Mouse (Mus musculus) frontal cortex, postnatal 36 days (tissue): ENCODE results near the gene Gm12830.

Experiments
- DNase-seq, 2 experiments: peaks; one replicate each; pipeline ENCODE4 v3.0.0; 2022; ENCODE audit warnings: low spot score in 2 of 2

Gene Gm12830

DNA sequence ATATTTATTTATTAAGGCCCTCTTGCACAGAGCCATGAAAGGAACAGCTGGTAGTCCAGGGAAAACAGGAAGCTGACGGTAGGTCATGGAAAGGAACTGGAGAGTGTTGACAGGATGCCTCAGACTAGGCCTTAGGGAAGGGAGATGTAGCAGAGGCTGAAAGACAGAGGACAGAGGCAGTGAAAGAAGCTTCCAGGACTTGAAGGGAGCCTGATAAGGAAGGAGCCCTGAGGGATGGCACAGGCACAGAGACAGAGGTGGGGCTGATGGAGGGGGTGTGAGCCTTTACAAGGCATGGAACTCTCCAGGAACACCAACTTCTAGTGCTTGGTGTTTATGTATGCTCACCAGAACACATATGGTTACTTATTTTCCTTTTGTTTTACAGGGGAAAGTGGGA, 23.1 kb downstream of the Gm12830 start:
- no peak for DNase-seq

DNA sequence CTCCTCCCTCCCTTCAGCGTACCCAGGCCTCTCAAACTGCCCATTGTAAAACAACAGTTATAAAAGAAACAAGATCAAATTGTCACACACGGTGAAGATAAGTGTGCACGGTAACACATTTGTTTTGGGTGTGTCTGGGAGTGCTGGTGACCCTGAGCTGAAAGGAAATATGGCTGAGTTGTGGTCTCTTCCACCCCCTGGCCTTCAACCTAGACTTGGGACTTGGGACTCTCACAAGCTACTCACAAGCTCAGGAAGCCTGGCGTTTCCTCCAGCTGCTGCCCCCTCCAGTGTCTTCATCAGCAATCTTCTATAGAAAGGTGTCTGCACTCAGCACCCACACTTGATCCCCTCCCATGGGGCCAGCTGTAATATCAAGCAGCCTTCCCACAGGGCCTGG, 24.1 kb downstream of the Gm12830 start:
- no peak for DNase-seq

DNA sequence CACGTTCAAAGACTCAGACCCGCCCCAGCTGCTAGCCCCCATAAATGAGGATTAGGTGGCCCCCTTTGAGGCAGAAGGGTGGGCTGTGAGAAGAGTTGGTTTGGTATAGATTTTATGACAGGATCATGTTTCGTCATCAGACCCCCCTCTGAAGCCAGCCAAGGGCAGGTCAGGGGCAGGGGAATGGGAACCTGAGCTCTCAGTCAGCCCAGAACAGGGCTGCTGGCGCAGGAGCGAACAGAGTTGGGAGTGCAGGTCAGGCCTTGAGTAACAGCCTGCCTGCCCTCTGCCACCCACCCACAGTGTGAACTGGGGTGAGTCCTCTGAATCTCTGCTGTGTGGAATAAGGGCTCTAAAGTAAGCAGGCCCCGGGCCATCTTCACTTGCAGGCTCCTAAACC, 25.2 kb downstream of the Gm12830 start:
- no peak for DNase-seq

DNA sequence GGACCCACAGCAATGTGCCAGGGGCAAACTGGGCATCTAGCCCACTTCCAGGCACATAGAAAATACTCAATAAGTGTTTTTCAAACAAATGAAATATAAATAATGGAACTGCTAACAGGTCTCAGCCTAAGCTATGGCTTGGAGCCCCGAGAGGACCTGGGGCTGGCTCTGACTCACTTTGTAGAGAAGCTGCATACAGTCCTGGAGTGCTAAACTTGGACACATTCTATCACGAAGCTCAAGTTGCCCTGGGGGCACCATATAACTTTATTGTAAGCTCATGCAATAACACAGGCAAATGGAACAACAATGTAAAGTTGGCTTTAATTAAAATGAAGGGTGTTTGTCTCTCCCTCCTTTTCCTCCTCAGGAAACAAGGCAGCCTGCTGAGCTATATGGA, 32.4 kb downstream of the Gm12830 start:
- no peak for DNase-seq

DNA sequence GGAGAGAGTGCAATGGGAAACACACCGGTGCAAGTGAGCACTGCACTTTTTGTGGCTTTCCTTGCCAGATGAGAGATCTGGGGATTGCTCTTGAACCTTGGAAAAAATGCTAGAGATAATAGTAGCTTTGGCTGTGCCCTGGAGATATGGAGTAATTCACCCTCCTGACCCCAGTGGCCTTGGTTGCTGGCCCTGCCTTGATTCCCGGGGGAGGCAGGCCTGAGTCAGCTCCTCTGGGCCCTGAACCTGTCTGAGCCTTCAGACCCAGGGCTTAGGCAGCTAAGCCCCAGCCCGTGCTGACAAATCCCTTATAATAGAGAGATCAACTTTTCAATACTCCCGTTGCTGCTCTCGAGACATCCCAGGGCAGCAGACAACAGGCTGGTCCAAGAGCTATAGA, 36.9 kb downstream of the Gm12830 start:
- no peak for DNase-seq

DNA sequence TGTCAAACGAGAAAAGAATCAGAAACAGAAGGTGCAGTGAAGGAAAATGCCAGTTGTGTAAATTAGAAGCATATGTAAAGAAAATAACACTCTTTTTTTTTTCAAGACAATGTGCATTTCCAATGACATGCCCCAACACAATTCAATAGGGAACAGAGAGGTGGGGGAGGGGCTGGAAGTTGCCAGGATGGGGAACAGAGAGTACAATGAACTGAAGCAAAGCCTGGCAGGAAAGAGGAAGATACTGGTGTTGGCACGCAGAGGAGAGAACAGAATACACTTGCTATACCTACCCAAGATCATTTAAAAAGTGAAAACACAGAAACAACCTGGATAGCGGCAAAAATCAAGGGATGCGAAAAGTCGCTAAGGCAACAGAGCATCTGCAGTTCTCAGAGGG, 41.6 kb downstream of the Gm12830 start:
- no peak for DNase-seq

DNA sequence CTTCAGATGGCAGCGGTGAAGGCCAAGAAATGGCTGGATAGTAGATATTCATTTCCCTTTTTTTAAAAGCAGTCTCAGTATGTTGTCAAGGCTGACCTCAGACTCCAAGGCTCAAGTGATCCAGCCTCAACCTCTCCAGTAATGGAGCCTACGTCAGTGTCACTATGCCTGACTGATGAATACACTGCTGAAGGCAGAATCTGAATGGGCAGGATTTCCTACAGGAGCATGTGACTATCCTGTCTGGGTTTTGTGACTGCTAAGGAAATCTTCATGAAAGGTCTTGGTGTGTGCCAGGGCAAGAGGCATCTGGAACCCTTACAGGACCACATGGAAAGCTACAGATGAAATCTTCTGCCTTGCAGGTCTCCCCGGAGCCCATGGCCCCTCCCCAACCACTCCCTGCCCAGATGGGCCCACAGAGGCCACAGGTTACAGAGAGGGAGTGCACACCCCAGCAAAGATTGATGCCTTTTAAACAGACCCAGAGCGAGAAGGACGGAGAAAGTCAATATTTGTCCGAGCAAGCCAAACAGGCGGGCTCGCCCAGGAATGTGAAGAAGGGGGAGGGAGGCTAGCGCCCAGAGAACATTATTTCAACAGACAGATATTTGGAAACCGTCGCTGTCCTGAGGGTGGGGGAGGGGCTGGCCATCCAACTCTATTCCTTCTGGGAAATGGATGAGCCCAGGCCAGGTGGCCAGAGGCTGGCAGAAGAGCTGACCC, 48.4 kb downstream of the Gm12830 start:
- no peak for DNase-seq

DNA sequence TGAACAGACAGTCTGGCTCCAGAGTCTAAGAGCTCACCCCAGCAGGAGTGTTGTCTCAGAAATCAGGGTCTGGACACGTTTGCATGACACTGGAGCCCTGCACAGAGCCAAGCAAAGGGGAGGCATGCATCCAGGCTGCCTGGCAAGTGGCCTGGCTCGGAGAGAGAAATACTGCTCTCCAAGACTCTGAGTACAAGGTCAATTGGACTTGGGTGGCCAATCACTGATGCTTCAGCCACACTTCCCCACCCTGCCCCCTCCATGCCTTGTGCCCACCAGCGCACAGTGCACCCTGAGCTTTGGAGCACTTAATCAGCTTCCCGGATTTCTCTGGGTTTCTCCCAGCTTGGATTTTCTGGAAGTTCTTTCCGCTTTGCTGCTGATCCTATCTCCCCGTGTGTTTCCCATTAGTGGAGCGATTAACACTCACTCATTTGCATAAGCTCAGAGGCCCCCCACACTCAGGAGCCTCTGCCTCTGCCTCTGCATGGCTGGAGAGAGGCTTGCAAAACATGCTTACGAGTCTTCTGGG, 55.0 kb downstream of the Gm12830 start:
- DNase-seq, result no peak

DNA sequence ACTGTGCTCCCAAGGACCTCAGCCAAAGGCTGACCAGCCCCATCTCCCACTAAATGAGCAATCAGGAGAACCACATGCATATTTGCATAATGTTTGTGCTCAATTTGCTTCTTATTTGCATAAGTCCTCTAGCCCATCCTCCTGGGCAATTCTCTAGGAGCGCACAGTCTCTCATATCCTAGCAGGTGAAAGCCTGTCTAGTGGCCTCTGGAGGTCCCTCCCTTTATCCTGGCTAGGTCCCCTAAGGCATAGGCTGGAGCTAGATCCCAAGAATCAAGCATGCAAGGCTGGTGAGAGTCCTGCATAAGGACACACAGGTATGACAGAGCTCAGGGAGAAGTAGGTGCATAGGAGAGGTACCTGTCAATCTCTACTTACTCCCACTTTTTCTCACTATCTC, 60.7 kb downstream of the Gm12830 start:
- DNase-seq, result no peak

DNA sequence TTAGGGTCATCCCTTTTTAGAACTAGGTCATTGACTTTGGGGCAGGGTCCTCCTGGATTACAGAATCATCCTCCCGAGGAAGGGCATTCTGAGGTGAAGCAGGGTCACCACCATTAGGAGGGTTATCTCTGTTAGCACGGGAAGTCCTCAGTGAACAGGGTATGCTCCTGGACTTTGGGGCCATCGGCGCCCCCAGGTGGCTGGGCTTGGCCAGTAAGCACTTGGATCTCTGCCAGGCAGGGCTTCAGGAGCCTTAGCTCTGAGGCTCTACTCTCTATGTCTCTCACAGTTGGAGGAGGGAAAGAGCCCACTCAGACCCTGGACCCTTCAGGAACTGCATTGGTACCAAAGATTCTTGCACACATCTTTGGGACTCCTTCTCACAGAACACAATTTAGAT, 76.3 kb downstream of the Gm12830 start:
- no peak for DNase-seq

DNA sequence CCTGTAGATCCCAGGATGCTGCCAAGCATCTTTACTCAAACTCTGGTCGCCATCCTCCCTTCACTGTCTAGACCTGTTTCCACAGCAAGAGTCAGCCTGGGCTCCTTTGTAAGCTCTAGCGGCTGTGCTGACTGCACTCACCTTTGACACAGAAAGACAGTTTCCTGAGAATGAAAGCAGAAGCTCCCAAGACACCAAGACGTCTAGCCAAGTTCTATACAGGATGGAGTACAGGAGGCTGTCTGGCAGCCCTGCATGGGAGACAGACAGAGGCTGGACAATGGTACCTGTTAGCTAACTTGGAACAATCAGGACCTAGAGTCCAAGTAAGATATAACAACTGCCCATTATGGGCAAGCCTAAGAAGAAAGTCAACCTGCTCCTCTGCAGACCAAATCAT, 78.4 kb downstream of the Gm12830 start:
- no peak for DNase-seq

DNA sequence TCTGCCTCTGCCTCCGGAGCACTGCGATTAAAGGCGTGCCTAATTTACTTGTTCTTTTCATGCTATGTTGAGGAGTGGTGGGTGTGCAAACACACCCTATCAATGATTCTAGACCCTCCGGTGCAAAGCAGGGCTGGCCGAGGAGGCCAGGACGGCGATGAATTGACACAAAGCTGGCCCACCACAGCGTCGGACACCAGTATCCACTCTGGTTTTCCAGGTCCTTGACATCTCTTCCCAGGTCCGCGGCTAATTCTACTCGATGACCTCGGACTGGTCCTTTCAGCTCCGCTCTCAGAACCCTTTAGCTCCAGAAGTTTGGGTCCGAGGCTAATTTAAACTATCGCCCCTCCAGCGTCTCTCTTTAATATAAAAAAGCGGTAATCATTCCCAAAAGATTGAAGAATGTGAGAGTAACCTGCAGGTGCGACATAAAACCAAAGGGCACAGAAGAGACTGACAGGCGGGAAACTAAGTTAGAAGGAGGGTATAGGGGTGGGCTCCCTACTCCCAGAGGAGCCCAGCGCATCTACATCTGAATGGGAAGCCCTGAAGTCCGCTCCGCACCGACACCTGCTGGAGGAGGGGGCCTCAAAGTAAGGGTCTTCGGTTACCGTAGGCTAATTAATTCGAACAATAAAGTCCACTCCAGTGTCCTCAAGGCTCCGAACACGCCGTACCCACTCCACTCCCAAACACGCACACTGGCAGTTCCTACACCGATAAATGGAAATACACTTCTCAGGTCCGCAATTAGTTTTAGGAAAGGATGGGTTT, 79.5 kb downstream of the Gm12830 start:
- no peak for DNase-seq

DNA sequence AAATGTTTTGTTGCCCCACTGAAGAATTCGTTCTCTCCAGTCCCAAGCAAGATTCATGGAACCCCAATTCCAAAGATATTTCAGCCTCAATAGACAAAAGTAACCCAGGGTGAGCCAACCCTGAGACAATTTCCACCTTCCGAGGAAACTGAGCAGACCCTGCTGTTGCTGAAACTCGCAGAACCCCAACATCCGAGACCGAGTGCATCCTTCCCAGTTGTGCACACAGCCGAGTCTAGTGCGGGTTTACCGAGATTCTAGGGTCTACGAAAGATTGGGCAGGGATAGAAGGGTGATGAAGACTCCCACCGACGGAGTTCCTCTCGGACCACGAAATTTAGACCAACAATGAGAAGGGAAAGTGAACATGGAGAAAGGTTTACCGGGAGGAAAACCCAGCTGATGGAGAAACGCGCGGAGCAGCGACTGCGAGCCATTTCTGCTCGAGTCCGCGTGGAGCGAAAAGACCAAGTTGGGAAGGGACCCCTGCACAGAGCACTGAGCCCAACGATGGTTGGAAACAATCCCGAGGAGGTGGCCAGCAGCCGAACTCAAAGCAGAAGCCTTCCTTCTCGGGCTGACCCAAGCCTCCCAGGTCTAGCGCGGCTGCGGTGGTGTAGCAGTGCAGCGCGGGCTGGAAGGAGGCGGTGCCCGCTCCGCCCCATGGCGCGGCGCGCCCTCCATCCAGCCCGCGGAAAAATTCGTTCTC, 80.3 kb downstream of the Gm12830 start:
- no peak for DNase-seq

DNA sequence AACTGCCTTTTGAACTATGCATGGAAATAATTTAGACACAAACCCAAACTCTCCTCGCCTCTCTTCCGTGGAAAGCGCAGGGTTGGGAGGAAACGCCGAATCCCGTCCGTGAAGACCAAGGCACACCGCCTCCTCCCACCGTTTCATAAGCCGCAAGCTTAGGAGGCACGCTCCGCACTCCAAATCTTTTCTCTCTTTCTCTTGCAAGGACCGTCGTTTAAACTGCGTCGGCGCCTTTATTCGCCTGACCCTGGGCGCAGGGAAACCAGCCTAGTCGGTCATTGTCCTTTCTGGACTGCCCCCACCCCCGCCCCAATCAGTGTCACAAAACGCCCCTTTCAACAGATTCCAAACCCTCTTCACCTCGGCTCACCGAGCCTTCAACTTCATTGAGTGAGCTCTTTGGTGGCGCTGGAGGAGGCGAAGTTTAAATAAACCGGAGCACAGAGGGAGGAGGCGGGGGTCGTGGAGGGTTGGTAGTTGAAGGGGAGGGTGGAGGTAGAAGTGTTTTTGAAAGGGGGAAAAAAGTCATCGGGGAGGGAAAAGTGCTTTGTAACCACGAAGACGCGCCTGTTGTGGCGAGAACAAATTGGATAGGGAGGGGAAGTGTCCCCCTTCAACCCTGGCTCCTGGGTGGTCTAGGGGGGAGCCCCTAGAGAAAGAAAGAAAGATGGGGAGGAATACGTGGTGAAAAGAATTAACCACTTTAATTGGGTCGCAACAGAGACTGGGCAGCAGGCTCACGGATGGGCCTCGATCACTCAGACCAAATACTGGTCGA, 81.3 kb downstream of the Gm12830 start:
- DNase-seq, result no peak

DNA sequence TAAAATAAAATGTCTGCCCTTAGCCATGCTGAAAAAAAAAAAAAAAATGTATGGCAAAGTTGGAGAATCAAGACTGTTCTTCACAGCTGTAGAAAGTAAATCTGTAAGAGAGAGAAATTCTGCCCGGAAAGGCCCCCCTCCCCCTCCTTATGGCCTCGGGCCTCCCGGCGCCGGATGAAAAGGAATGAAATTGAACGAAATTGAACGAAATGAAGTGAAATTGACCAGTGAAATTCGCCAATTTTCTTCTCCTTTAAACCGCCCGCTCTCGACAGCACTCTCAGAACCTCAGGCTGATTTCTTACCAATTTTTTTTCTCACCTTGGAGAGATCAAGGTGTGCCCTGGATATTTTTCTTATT, 81.9 kb downstream of the Gm12830 start:
- no peak for DNase-seq

DNA sequence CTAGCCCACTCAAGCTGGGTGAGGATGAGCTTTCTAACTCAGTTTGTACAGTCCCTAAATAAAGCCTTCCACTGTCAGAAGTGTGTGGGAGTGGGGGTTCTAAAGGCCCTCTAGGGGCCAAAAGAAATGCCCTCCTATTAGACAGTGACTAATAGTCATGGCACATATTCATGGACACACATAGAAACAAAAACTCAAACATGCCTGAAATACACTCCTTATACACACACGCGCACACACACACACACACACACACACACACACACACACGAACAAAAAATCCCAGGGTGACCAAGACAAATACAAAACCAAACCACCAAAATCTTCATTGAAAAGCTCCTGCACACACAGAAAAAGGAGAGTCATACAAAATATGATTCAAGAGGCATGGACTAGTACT, 84.0 kb downstream of the Gm12830 start:
- no peak for DNase-seq
